Mouse (Mus musculus): ENCODE measurements at regions not wholly inside any gene's neighbourhood (a gene's known extent, or its start where the extent isn't known, plus 50 kb on each side); places are given as distances from the start of the nearest gene placed in this dataset.

DNA sequence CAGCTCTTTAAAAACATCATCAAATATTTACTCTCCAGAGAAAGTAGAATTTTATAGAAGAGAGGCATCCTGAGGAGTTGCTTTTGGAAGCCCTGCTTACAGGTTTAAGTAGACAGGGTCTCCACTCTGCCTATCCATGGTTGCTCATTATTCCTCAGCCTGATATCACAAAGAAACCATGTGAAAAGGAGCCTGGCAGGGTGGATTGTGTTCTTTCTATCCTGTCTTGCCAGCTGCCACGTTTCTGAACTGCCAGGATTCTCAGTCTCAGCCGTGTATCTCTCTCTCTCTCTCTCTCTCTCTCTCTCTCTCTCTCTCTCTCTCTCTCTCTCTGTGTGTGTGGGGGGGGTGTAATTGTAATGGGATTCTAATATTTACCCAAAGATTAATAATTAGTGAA, 431.9 kb upstream of the Atp11b start:
- no peak for DNase-seq

DNA sequence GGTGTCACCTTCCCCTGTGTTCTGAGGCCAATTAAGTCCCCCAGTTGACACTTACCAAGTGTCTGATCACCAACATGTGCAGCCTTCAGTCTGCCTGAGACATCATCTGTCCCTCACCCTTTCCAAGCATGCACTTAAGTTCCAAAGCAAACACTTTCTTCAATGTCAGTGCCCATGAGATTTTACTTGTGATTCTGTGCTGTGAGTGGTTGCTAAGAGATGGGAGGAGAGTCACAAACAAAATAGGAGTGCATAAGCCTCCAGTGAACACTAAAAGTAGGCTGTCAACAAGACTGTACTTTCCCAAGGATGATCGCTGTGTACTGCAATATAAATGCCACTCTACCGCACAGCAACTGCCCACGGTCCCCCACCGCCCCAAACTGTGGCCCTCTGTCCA, 431.0 kb upstream of the Atp11b start:
- DNase-seq = no peak

DNA sequence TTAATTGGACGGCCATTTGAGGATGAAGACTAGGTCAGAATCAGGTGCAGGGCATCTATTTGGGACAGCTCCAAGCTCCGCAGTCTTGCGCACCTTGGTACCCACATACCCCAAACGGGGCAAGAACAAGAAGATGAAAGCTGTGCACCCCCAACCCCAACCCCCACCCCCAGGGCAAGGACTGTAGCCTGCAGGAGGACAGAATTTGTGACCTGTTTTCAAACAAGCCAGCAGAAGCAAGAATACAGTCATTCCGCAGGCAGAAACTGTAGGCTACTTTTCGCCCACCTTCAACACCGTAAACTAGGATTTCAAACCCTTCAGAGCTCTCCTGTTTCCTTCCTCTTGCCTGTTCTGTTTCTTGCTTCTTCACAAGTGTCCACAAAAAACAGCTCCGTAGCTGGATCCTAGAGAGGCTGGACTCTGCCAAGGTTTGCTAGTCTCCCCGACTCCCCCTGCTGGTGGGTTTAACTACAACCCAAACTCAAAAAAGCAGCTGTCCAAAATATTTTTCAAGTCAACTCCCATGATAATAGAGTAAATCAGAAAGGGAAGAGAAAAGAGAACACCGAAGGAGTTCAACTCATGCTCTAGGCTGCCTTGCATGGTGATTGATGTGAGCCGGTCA, 430.3 kb upstream of the Atp11b start:
- peak; percentile 53 for DNase-seq

DNA sequence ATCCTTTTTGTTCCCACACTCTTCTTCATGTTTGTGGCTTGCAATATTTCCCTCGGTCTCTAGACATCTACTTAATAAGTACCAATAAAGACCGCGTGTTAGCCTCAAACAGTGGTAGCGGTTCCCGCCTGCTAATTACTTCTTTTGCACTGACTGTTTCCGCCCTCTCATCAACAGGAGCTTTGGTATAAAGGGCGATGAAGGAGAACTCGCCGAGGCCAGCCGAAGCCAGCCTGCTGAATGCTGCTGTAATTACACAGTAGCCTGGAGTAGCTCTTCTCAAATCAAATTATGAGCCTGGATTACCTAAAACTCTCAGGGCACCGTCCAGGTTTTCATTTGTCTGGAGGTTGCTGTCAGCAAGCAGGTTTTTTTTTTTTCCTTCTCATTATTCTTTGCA, 429.7 kb upstream of the Atp11b start:
- DNase-seq = no peak

DNA sequence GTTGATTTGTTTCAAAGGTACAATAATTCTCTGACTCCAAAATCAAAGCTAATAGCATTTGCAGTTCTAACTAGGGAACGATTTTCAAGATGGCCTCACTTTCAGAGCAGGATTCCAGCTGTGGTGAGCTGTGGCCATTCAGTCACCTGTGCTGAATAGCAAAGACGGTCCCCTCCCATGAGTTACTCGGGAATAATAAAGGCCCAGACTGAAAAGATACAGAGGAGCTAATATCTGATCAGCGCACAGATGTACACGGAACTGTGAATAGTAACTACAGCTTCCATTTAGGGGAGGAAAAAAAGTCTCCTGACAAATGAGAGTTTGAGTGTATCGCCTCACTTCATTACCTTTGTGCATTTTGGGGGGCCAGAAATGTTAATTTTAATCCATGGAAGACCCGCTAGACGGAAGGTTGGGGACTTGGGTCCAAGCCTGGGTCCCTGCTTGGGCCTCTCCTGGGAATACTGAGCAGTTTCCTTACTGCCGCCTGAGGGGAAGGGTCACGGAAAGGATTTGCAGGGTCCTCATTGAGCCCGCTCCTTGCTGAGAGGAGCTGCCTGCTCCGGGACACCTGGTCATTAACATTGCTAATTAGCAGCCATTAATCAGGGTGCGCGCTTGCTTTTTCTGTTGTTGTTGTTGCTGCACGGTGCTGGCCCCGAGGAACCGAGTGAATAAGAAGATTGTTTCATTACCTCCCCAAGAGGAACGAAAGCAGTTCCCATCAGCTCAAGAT, 421.2 kb upstream of the Atp11b start:
- DNase-seq = no peak

DNA sequence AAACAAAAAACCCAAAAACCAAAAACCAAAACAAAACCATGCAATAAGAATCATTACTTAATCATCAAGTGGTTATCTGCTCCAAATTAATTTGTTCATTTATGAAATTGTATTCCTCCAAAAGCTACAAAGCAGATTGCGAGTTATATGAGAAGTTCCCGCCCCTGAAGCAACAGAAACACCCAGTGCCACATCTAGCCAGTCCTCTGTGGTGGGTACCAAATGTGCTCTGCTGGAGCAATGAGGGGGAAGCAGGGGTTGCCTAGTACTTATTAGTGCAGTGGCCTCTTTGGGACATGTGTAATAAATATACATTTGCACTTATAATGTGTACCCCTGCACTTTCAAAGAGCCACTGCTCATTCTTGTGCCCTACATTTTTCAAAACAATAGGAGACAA, 419.9 kb upstream of the Atp11b start:
- no peak for DNase-seq

DNA sequence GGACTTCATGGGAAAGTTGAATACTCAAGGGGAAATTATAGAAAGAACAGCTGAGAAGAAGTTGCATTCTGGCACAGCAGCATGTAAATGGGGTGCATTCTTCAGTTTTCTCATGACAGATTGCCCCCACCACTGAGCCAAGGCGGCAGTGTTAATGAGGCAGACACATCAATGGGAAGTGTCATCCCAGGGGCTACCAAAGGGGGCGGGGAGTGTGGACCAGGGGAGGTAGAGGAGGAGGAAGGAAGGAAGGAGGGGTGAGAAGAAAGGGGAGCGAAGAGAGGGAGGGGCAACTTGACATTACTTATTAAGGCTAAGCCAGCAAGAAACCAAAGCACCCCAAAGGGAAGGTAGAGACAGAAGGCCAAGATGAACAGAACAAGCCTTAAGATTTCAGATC, 419.4 kb upstream of the Atp11b start:
- DNase-seq = no peak

DNA sequence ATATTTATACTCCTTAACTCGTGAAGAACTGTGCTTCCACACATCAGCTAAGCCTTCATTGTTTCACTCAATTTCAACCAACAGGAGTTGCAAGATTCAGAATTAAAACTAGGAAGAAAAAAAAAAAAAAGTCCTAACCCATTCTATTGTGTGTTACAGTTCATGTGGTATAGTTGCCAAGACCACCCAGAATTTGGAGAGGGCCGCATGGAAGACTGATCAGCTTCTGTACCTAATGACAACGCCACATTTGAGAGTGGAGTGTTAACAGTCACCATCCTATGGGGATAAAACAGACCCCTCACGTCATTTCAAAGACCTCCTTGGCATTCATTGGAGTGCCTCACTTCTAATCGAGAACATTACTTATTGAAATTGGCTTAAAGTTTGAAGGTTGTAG, 418.1 kb upstream of the Atp11b start:
- DNase-seq = no peak

DNA sequence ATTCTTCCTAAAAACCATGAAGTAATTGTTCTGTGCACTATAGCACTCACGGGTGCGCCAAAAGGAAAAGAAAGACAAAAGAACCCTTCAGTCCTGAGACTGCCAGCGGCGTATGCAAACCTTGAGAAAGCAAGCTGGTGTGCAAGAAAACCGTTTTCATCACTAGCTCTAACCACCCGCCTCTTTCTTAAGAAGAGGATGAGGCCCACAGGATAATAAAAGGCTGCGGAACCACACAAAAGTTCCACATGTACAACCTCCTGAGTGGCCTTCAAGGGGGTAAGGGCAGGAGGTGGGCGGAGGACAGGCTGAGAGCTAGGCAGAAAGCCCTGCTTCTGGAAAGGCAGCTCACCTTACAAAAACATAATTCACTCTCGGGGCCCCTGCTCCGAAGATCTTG, 413.4 kb upstream of the Atp11b start:
- no peak for DNase-seq

DNA sequence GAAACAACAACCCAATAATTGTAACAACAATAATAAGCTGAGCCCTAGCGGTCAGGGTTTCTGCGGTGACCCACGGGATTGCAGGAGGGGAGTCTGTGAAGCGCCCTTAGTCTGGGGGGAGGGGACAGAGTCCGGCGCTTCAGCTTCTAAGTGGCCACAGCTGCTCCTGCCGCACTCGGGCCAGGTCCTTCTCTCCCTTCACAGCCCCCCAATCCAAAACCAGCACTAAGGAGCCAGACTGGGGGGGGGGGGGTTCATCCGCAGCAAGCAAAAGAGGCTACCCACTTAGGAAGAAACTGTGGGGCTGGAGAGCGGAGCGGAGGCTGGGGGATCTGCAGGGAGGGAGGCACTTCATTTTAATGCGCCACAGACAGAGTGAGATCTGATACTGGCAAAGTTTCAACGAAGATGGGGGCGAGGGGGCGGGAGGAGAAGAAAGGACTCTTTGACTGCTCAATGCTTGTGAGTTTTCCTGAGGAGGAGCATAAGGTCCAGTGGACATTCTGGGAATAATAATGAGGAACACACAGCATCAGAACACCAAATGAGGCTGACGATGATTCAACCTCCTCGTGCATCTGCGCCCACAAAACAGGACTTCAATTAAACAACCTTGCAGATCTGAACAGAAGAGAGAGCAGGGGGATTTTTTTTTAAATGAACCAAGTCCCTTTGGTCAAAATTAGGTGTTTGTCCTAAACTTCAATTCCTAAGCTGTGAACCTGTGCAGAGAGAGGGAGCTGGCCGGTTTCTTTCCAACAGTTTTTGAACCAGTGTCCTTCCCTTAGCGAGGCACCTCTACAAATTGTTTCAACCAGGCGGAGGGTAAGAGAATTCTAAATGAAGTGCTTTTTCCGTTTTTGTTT, 412.7 kb upstream of the Atp11b start:
- DNase-seq = peak; percentile 14

DNA sequence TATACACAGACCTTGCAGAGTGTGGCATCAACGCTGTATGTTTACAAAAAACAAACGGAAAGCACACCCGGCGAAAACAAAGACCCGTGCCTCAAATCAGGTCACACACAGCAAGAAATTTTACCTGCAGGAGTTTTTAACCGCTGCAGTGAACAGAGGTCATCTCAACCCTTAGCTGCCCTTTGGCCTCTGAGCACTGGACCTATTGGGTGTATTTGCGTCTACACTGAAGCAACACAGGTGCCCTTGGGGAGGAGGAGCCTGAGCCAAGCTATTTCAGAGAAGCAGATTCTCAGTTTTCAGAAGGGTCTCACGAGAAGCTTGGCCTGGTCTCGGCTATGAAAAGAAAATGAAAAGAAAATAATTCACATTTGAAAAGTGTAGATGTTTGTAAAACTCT, 412.1 kb upstream of the Atp11b start:
- DNase-seq = no peak

DNA sequence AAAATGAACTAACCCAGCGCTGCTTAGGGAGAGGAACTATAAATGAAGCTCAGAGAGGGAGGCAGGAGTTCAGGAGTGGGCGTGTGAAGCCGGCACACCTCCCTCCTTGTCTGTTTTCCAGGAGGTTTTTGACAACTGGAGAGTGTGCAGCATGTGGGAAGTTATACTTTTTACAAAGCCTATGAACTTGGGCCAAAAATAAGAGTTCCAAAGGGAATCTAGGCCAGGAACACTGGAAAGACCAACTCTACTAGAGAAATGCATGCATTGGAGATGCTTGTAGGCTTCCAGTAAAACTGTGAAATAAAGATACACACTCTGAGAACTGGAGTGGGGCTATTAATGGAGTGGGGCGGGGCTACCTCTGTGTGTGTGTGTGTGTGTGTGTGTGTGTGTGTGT, 411.3 kb upstream of the Atp11b start:
- no peak for DNase-seq

DNA sequence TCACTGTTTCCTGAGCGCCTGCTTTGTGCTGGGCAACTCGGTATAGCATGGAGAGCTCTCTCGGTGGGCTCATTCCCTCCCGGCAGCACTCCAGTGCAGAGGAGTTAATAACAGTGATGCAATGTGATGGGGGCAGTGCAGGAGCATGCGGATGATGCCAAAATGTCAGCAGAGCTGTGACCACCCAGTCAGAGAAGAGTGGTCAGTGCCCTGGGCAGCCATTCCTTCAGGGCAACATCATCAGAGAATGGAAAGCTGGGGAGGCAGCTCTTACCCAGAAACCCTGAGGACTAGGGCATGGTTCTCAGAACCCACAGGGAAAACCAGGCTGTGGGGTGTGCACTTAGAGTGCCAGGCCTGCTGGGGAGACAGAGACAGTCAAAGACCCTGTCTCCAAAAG, 410.0 kb upstream of the Atp11b start:
- DNase-seq = no peak

DNA sequence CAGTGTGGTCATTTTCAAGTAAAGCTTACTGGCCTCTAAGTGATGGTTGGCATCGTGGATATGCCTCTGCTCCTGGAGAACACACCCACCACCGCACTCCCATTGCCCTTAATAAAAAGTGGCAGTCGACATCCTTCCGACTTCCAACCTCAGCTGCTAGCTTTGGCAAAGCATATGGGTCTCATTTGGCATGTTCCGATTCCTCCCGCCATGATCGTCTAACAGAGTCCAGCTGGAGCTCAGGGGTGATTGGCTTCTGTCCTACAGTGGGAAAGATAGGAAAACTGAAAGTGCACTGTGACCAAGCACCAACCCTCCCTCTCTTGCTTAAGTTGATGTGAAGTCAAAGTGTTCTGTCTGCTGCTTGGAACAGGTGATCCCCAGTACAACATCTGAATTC, 404.8 kb upstream of the Atp11b start:
- DNase-seq = no peak

DNA sequence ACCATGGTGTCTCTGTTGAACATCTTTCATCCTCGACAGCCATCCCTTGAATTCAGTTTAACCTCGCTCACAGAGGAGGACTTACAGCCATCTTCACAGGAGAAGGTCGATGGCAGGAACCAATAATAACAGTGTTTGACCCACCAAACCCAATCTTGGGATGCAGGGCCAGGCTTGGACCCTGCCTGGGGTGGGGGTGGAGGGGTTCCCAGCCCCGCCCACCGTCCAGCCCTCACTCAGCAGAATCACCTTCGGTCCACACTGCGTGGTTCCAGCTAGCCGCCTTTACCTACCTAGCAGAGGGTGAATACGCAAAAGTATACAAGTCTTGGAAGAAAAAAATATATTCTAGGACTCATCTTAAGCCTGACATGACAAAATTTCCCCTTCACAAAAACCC, 400.5 kb upstream of the Atp11b start:
- no peak for DNase-seq

DNA sequence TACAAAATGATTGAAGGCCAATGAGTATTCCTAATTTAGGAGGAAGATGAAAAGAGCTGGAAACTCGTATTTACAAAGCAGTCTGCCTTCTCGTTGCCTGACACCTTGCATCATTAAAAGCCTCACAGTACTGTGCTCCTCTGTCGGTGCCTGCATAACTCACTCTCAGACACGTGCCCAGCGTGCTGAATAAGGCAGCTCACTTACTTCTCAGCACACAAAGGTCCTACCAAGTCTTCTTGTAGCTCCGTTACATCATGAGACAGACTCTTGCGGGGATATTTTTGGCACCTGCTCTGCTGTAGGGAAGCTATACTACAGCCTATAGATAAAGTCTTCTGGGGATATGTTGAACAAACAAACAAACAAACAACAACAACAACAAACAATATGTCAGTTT, 400.0 kb upstream of the Atp11b start:
- no peak for DNase-seq

DNA sequence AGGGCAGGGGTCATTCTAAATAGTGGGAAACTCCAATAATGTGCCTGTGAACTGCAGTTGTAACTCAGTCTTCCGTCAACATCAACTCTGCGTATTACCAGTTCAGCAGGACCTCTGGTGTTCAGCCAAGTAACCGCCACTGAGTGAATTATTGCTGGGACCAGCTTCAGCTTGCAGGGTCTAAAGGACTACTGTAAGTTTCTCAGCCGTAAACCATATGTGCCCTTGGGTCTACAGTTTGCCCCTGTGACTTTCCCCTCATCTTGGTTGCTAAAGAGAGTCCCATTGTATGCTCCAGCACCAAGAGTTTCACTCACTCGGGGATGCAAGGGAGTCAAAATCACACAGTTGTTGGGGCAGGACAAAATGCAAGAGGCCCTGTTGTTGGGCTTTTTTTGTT, 399.6 kb upstream of the Atp11b start:
- DNase-seq = peak; percentile 37

DNA sequence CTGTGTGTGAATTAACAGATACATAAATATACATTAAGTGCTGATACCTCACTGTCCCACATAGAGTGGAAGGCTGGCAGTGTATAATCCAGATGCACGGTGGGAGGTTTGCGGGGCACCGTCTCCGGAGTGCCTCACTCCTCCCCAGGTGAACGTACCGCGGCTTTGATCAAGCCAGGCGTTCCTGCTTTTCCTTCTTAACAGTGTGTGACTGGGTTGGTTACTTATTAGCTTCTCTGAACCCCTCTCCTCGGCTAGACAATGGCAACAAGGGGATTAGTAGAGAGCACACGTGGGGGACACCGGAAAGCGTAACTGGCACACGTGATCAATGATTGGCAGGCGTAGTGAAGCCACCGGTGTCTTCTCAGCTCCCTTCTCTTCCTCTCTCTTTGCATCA, 396.8 kb upstream of the Atp11b start:
- DNase-seq = no peak

DNA sequence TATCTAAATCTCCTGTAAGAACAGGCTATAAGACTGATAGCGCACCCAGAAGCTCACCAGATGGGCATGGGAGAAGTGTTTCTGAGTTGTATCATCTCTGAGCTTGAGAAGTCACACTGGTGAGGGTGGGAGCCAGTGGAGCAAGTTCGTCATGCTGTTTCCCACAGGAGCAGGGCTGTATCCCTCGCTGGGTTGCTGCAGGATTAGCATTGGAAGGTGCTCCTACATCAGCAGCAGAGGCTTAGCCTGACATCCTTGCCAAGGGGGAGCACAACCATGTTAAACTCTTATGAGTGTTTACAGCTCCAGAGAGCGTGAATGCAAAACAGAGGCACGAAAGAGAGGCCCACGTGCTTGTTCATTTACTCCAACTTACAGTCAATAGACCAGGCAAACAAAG, 395.4 kb upstream of the Atp11b start:
- no peak for DNase-seq

DNA sequence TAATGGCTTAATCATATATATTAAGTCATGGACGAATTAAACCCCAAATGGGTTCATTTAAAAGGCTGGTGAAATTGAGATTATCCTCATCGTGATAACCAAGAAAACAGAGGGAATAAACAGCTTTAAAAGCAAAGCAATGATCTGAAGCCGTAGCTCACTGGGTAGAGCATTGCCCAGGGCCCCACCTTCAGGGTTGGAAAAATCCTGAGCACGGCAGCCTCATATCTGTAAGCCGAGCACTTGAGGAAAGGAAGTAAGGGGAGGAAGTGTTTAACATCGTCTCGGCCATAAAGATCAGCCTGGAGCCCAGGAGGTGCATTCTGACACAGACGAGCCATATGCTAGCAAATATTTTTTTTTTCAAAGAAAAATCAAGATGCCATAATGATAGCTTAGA, 394.6 kb upstream of the Atp11b start:
- DNase-seq = no peak

DNA sequence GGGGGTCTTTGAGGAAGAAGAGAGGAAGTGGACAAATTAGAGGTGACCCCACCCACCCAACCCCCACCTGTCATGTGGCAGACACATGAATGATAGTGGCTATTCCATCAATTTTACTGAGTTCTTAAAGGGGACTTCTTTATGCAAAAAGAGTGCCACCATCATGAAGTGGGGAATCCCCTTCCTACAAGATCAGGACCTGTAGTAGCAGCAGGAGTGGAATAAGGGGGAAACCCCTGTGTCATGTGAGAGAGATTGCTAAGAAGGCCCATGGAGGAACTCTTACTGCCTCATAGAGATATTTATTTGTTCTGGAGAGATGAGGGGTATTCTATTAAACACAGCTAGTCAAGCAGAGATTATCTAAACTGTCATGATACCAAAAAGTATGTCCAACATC, 393.4 kb upstream of the Atp11b start:
- DNase-seq = no peak

DNA sequence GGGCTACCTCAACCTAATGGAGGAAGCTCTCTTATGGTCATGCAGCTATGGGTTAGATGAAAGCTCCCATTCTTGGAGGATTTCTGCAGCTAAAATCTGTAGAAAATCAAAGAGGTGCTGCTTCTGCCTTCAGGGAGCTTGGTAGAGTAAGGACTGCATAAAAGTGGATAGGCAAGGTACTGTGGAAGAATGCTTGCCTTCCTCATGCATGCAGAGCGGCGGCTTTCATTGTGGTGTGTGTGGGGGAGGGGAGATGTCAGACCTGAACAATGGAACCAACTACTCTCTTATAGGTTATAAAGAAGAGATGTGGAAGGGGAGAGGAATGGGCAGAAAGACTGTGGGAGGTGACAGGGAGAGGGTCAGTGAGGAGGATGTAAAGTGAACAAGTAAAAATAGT, 392.8 kb upstream of the Atp11b start:
- no peak for DNase-seq

DNA sequence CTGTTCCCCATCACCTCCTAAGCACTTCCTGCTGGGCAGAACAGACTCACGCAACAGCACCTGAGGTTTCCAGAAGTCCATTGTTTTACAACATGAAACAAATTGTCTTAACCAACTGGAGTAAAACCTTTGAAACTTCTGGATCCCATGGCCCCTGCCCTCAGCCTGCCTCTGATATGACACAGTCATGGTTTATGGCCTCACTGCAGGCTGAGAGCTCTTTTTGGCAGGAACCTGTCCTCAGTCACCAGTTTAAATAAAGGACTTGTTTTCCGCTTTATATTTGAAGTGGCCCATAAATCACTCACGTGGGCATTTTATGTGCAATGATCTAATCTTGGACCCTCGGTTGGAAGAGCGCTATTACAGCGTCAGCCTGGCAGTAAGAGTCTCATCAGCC, 388.5 kb upstream of the Atp11b start:
- DNase-seq = no peak

DNA sequence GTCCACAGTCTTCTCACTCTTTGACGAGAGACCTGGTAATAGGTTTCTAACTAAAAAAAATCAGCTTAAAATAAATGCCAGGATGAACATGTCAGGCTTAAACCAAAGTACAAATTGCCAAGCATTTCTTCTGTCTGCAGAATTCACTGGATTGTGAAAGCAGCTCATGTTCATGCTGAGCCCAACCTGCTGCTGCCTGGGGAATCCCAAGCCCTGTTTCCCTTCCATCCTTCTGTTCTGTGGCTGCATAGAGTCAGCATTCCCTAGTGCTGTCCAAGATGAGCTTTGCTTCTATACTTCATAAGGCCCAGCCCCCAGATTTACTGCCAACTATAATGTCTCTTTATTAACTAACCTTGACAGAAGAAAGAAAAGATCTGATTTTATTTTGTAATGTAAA, 381.6 kb upstream of the Atp11b start:
- DNase-seq = no peak

Measured in kidney, postnatal 14 days (tissue).